Mouse (Mus musculus): Measurements from ENCODE around the gene Palb2.

- TF ChIP-seq CTCF (conservative IDR thresholded peaks at IDR 0.05; ENCODE audit: low read length): no peak
- no peak for TF ChIP-seq POU5F1 (IDR thresholded peaks at IDR 0.05; ENCODE audit: borderline replicate concordance, low read length)
- TF ChIP-seq NANOG (IDR thresholded peaks at IDR 0.05; ENCODE audit: borderline replicate concordance, low read length): no peak
Measured at GRCm38 (mm10) chr7:122066945-122067516, 65.8 kb downstream of the Palb2 start, which contains the start of the genes Ubfd1 and Ears2.

Data from E14TG2a.4 (cell line).